Mouse (Mus musculus) left cerebral cortex, postnatal 14 days (tissue): Measurements from ENCODE around the gene Rictor. TPM values are rescaled to one million over a fixed set of nuclear protein-coding genes. Genes with fewer than 3 reads are reported as not detected.

Experiments
- total RNA-seq, 2 experiments: library from RNA; stranded (reverse); gene quantifications; 2 replicates each; pipeline ENCODE4 v1.2.3; 2021

Gene Rictor
- total RNA-seq, 2 experiments from 2014 or later, result 37.3 to 38.1 TPM

Other genes starting within 250 kb of the Rictor start
- 10 to 100 TPM; 11.5 to 13.1 TPM for gene Fyb, start 185.5 kb upstream of the Rictor start, total RNA-seq
- 1 to 10 TPM; 3.3 to 3.8 TPM for gene Osmr, start 166.6 kb downstream of the Rictor start, total RNA-seq